Mouse (Mus musculus) limb, embryonic 10.5 days (tissue): ENCODE results near the gene Rab15. TPM values are rescaled to one million over a fixed set of nuclear protein-coding genes. Genes with fewer than 3 reads are reported as not detected.
A peak's percentile ranks its signal among the peaks of the same experiment; 100 is the strongest.

ENCODE experiments used
- DNase-seq: peaks from one replicate; pipeline ENCODE4 v3.0.0-alpha.2; 2017; ENCODE audit warnings: low spot score
- H3K27ac ChIP-seq: fragments of 300-500 bp; sonication (generic); 2 replicates; pipeline ENCODE4 v1.5.1; 2016; ENCODE audit warnings: mild to moderate bottlenecking
- H3K27me3 ChIP-seq: fragments of 300-500 bp; sonication (generic); 2 replicates; pipeline ENCODE4 v1.6.1; 2016; ENCODE audit warnings: low read depth, mild to moderate bottlenecking; ENCODE audit not compliant: poor library complexity, severe bottlenecking
- H3K36me3 ChIP-seq: fragments of 300-500 bp; sonication (generic); 2 replicates; pipeline ENCODE4 v1.6.1; 2016; ENCODE audit warnings: mild to moderate bottlenecking, moderate library complexity
- H3K4me1 ChIP-seq: fragments of 300-500 bp; sonication (generic); 2 replicates; pipeline ENCODE4 v1.6.1; 2016
- H3K4me3 ChIP-seq: fragments of 300-500 bp; sonication (generic); 2 replicates; pipeline ENCODE4 v1.5.1; 2016; ENCODE audit warnings: mild to moderate bottlenecking, moderate library complexity
- H3K9me3 ChIP-seq: fragments of 300-500 bp; sonication (generic); replicated peaks from 2 replicates; pipeline ENCODE4 v1.6.1; 2016; ENCODE audit warnings: mild to moderate bottlenecking
- WGBS: fragments of 180-500 bp; shearing (Covaris S2); methylation state at CpG from one replicate; pipeline ENCODE4 v1.1.7; 2016; 5-methylcytosine and 5-hydroxymethylcytosine counted together
- polyA plus RNA-seq: library from polyadenylated mRNA; unstranded; fragments of >200 nt; fragmentation: Nextera tagmentation; extraction: Ambion mirVana; gene quantifications from 2 replicates; pipeline ENCODE4 v1.2.1, GENCODE M21; 2016

Gene Rab15
- polyA plus RNA-seq, 1 experiment from 2014 or later: 9.0 TPM

DNA sequence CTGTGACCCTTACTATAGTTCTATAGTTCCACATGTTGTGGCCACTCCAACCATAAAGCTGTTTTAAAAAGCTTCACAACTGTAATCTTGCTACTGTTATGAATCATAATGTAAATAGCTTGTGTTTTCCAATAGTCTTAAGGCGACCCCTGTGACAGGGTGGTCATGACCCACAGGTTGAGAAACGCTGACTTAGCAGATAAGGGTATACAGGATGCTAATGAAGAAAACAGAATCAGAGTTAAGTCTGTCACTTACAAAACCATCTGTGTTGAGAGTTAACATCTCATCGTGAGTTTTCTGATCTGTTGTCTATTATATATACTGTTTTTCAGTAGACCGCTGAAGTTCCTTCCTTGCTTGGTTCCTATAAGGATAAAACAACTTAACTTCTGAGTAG lies 16.6 kb upstream of the Rab15 start:
- H3K27me3 ChIP-seq: no peaks in the 10 kb centered on the region
- no peak for DNase-seq
- peaks cover 11% of the 10 kb centered on the region for H3K4me1 ChIP-seq
- no peaks in the 10 kb centered on the region for H3K36me3 ChIP-seq
- H3K4me3 ChIP-seq: no peak overlapping the region
- 94% methylated on average over 4 of the region's 4 CpGs for WGBS
- H3K9me3 ChIP-seq: no peaks in the 10 kb centered on the region
- H3K27ac ChIP-seq: no peak overlapping the region

DNA sequence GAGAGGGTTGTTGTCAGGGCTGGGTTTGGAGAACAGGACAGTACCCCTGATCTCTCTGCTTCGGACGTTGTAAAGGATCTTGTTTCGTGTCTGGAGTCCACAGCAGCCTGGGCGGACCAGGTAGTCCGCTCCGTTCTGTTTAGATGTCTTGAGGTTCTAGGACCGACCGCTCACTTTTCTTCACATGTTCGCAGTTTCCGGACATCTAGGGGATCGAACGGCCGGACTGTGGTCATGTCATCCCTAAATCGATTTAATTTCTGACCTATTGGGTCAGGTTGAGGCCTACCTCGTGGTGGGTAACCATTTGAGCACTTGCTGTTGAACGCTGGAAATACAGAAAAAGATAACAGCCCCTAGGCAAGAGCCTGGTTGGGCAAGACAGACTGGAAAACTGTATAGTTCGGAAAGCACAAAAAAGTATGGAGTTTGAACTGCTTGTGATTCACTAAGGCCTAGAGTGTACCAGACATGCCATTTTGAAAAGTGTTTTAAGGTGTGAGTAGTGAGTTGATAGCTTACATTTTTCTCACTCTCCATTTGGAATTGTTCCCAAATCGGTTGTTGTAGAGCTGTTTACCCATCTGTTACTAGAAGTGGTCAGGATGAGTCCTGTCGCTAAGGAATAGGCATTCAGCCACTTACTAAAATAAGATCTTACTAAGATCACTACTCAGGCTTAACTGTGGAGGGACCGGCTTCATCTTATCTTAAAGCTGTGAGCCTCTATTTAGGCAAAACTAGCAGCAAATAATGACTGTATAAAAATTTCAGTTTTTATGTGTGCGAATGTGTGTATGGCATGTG lies 15.3 kb upstream of the Rab15 start:
- WGBS: 15% methylated on average over 21 of the region's 21 CpGs
- H3K27me3 ChIP-seq: no peaks in the 10 kb centered on the region
- H3K4me1 ChIP-seq: peaks cover 11% of the 10 kb centered on the region
- no peaks in the 10 kb centered on the region for H3K36me3 ChIP-seq
- DNase-seq: no peak
- H3K4me3 ChIP-seq: peak overlapping the region; percentile 76
- H3K9me3 ChIP-seq: no peaks in the 10 kb centered on the region
- peak overlapping the region; percentile 80 for H3K27ac ChIP-seq

DNA sequence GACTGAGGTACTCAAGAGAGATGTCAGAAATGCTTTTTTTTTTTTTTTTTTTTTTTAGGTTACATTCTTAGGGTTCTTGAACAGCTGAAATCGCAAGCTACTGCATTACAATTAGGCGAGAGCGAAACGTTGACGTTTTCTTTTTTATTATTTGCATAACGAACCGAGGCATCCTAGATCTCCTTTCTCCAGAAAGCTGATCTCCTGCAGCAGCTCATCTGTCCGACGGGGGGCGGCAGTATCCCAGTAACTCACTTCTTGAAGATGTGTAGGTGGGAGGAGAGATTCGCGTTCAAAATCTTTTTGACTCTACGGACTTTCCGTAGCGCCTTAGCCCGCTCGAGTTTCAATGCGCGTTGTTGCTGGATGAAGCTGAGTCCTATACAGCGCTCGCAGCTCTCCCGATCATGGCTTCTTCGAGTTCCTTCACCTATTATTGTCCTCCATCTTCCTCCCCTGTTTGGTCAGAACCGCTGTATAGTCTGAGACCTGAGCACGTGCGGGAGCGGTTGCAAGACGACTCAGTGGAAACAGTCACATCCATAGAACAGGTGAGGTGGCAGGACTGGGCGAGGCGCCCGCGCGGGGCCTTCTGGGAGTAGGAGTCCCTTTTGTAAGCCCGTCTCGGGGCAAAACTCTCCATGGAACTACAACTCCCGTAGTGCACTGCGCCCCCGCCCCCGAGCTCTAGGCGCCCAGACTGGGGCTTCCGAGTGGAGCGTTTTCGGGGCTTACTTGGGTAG lies 14.6 kb upstream of the Rab15 start:
- Histone ChIP-seq H3K27ac (peak overlapping the region; percentile 80), H3K27me3 (no peaks in the 10 kb centered on the region), H3K9me3 (no peaks in the 10 kb centered on the region), H3K4me3 (peak overlapping the region; percentile 76), H3K36me3 (no peaks in the 10 kb centered on the region), H3K4me1 (peaks cover 11% of the 10 kb centered on the region)
- peak; percentile 95 for DNase-seq
- under 1% methylated on average over 43 of the region's 43 CpGs for WGBS

DNA sequence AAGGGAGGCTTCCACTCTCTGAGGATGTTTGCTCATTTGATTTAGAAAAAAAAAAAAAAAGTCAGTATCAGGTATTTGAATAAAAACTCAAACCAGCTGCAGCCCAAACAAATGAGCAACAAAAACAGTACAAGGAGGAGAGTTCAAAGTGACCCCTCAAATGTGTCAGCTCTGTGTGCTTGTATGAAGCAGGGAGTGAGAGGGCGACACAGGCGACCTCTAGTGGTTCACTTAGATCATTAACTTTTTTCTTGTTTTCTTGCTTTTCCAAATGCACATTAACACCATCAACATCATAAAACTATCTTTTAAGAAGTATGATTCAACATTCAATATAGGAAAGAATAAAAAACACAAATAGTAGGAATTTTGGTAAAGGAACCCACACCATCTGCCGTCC lies 10.0 kb upstream of the Rab15 start:
- no peak overlapping the region for H3K4me3 ChIP-seq
- DNase-seq: no peak
- no peaks in the 10 kb centered on the region for H3K36me3 ChIP-seq
- 7% methylated on average over 3 of the region's 3 CpGs for WGBS
- H3K9me3 ChIP-seq: no peaks in the 10 kb centered on the region
- no peaks in the 10 kb centered on the region for H3K27me3 ChIP-seq
- H3K4me1 ChIP-seq: 0 out of 2 replicates have a peak, but pooled peaks cover 2% of the 10 kb centered on the region
- no peak overlapping the region for H3K27ac ChIP-seq

DNA sequence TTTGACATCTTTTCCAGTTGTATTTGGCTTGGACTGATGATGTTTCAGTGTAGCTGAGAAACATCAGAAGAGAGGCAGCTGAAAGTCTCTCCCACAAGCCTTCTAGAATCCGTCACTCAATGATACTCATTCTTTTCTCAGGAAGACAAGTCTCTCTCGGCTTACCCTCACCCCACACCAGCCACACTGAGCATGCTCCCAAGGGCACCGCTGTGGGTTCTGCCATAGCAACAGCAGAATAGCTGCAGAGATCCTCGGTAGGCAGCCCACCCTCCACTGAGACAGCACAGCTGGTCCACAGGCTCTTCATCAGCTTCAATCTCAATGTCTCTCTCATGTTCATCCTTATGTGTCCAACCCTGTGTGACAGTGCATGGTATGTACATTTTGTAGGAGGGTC lies 2.6 kb upstream of the Rab15 start:
- Histone ChIP-seq H3K4me3 (no peak overlapping the region), H3K9me3 (no peaks in the 10 kb centered on the region), H3K27ac (no peak overlapping the region), H3K27me3 (peaks cover 53% of the 10 kb centered on the region), H3K36me3 (no peaks in the 10 kb centered on the region), H3K4me1 (peaks cover 26% of the 10 kb centered on the region)
- no peak for DNase-seq
- WGBS: 74% methylated on average over 4 of the region's 4 CpGs

DNA sequence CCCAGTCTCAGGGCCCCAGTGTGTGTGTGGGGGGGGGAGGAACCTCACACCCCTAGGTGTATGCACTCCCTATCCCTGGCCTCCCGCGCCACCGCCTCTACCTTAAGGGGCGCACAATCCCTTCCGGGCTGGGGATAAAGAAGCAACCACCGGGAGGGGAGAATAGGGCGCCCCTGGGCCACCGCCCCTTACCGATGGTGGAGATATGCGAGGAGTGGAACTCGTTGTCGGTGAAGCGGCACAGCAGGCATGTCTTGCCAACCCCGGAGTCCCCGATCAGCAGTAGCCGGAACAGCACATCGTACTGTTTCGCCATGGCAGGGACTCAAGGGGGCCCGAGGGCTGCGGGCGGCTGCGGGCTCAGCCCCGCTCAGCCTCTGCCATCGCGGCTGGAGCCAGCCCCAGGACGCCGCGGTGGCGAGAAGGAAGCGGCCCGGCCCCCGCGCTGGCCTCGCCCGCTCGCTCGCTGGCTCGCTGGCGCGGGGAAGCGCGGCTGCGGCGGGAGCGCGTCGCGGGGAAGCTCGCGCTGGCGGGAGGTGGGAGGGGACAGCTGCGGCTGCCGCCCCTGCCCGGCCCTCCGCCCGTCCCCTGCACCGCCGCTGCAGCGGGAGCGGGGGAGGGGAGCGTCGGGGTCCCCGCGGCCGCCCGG lies 582 bp downstream of the Rab15 start:
- DNase-seq: peak; percentile 68
- H3K4me1 ChIP-seq: peaks cover 28% of the 10 kb centered on the region
- under 1% methylated on average over 65 of the region's 66 CpGs for WGBS
- H3K27me3 ChIP-seq: peaks cover 68% of the 10 kb centered on the region
- H3K36me3 ChIP-seq: no peaks in the 10 kb centered on the region
- H3K9me3 ChIP-seq: no peaks in the 10 kb centered on the region
- peak overlapping the region; percentile 74 for H3K4me3 ChIP-seq
- H3K27ac ChIP-seq: peak overlapping the region; percentile 85

DNA sequence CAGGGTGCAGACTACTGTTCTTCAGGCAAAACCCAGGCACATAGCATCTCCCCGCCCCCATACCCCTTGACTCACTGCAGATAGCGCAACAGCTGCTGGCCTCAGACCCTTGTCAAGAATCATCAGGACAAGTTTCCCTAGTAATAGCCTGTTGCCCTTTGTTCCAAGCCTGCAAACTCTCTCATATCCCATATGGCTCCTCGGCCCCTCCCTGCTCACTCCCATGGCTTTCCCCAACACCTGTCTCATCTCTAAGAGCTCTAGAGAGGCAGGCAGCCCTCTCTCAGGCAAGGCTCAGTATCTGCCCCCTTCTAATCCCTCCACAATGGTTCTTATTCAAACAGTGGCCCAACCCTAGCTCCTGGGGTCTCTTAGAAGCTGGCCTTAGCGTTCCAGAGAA lies 2.1 kb downstream of the Rab15 start:
- no peak overlapping the region for H3K4me3 ChIP-seq

DNA sequence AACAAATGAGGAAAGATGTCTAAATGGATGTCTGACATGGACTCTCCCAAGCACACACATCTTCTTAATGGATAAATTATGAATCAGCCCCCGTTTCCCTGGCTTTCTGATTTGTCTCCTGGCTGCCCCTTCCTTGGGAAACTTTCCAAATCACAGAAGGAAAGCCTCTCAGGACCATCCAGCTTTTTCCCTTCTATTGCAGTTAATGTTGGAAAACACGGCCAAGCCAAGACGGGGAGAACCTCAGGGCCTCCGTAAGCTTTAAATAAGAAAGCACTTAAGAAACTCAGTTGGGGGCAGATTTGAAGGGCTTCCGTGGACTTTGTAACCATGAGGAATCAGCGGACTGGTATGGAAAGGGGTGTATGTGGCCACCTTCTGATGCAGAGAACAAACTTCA lies 2.9 kb downstream of the Rab15 start:
- no peaks in the 10 kb centered on the region for H3K36me3 ChIP-seq
- H3K4me3 ChIP-seq: no peak overlapping the region
- DNase-seq: no peak
- WGBS: 83% methylated on average over 6 of the region's 6 CpGs
- H3K27ac ChIP-seq: no peak overlapping the region
- H3K27me3 ChIP-seq: peaks cover 59% of the 10 kb centered on the region
- peaks cover 32% of the 10 kb centered on the region for H3K4me1 ChIP-seq
- H3K9me3 ChIP-seq: no peaks in the 10 kb centered on the region

More for the DNA sequence above, 2.1 kb downstream of the Rab15 start:
- Histone ChIP-seq H3K27me3 (peaks cover 67% of the 10 kb centered on the region), H3K4me1 (peaks cover 32% of the 10 kb centered on the region), H3K27ac (no peak overlapping the region), H3K36me3 (no peaks in the 10 kb centered on the region), H3K9me3 (no peaks in the 10 kb centered on the region)
- 48% methylated on average over 4 of the region's 4 CpGs for WGBS
- DNase-seq: no peak

DNA sequence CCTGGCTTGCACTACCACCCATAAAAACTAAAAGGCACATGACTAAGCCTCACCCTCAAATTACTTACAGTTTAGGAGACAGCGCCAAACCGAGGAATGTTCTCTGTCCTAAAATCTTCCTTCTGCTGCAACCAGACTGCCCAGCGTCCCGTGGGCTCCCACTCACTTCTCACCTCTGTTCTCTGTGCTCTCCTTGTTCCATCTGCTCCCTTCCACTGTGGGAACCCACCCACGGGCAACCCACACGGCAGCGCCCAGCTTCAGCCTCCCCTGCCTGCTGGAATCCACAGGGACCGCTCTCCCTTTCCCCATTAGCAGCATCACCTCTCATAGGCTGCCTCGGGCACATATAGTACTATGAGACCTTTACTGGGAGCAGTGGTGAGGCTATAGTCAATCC lies 3.8 kb downstream of the Rab15 start:
- H3K4me1 ChIP-seq: peaks cover 26% of the 10 kb centered on the region
- DNase-seq: no peak
- no peak overlapping the region for H3K4me3 ChIP-seq
- no peak overlapping the region for H3K27ac ChIP-seq
- H3K36me3 ChIP-seq: no peaks in the 10 kb centered on the region
- no peaks in the 10 kb centered on the region for H3K9me3 ChIP-seq
- H3K27me3 ChIP-seq: peaks cover 50% of the 10 kb centered on the region
- 82% methylated on average over 9 of the region's 9 CpGs for WGBS

DNA sequence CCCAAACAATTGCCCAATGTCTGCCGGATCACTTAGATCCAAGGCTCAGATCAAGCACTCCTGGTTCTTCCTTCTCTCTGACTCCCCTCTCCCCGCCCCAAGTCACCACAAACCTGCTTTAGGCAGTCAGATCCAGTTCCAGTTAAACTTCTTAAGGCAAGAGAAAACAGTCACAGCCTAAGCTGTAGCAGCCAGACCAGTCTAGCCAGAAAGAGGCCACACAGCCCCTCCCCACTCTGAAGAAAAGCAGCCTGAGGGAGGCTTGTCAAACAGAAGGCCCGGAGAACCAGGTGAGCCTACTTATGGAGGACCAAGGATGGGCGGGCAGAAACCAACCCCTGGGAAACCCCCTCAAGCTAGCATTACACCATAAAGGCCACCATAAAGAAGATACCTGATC lies 4.6 kb downstream of the Rab15 start:
- Histone ChIP-seq H3K36me3 (no peaks in the 10 kb centered on the region), H3K4me3 (no peak overlapping the region), H3K27me3 (peaks cover 42% of the 10 kb centered on the region), H3K4me1 (peaks cover 22% of the 10 kb centered on the region), H3K27ac (0 out of 2 replicates have a peak overlapping the region, but pooled peaks have one; percentile 6), H3K9me3 (no peaks in the 10 kb centered on the region)
- 75% methylated on average over 4 of the region's 4 CpGs for WGBS
- DNase-seq: no peak

DNA sequence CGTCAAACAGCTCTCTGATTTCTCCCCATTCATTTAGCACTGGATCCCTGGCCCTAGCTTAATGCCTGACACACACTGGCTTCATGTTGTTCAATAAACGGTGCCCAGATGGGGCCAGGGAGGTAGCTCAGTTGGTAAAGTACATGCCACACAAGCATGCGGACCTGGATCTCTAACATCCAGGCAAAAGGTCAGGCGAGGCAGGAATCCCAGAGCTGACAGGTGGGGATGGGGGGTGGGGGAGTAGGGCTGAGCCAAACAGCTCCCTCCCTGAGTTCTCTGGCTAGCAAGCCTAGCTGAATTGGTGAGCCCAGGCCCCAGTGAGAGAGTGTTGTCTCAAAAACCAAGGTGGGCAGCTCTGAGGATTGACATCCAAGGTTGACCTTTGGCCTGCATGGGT lies 5.5 kb downstream of the Rab15 start:
- no peaks in the 10 kb centered on the region for H3K36me3 ChIP-seq
- no peak for DNase-seq
- H3K27me3 ChIP-seq: peaks cover 33% of the 10 kb centered on the region
- H3K9me3 ChIP-seq: no peaks in the 10 kb centered on the region
- peaks cover 18% of the 10 kb centered on the region for H3K4me1 ChIP-seq
- 41% methylated on average over 4 of the region's 4 CpGs for WGBS
- no peak overlapping the region for H3K27ac ChIP-seq
- H3K4me3 ChIP-seq: no peak overlapping the region

DNA sequence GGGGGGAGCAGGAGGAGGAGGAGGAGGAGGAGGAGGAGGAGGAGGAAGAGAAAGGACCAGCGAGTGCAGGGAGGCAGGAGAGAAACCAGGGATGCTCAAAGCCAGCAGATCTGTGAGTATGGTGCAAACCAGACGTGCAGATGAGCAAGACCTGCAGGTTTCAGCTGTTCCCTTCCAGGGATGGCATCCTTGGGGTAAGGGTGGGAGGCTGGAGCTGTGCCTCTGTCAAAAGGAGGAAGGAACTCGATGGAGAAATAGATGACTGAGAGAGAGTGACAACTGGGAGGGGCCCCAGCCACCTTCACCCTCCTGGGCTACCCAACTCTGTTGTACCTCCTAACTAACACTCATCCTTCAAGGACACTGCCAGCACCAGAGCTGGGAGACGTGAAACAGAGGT lies 6.0 kb downstream of the Rab15 start:
- peaks cover 29% of the 10 kb centered on the region for H3K27me3 ChIP-seq
- peaks cover 14% of the 10 kb centered on the region for H3K4me1 ChIP-seq
- WGBS: 34% methylated on average over 4 of the region's 4 CpGs
- H3K4me3 ChIP-seq: no peak overlapping the region
- H3K27ac ChIP-seq: no peak overlapping the region
- DNase-seq: no peak
- H3K36me3 ChIP-seq: no peaks in the 10 kb centered on the region
- H3K9me3 ChIP-seq: no peaks in the 10 kb centered on the region

DNA sequence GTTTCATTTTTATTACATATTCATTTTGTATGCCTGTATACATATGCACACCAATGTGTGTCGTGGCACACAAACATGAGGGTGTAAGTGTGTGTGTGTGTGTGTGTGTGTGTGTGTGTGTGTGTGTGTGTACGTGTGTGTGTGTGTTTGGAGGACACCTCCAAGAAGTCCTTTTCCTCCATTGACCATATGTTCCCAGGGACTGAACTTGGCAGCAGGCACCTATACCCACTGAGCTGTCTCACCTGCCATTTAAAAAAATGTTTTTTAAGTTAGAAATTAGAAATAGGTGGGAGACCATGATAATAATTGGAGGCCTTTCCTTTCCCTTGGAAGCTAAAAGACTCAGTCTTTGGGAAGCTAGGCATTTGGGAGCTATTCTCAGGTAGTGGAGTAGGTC lies 8.6 kb downstream of the Rab15 start:
- H3K4me1 ChIP-seq: peaks cover 4% of the 10 kb centered on the region; the same call in 1 of the 2 replicates
- H3K27ac ChIP-seq: no peak overlapping the region
- H3K27me3 ChIP-seq: peaks cover 3% of the 10 kb centered on the region; the same call in 1 of the 2 replicates
- no peak for DNase-seq
- H3K36me3 ChIP-seq: no peaks in the 10 kb centered on the region
- 80% methylated on average over 2 of the region's 2 CpGs for WGBS
- no peak overlapping the region for H3K4me3 ChIP-seq
- H3K9me3 ChIP-seq: no peaks in the 10 kb centered on the region
